Mouse (Mus musculus): ENCODE data around the gene Lrrc19. TPM values are rescaled to one million over a fixed set of nuclear protein-coding genes. Genes with fewer than 3 reads are reported as not detected.
"Not testable (repeated sequence)": the region's sequence is repeated elsewhere in the genome, so short reads cannot be mapped to it uniquely, and the experiment has no call there.

The Lrrc19 gene
- polyA plus RNA-seq, 1 experiment: not detected

DNA sequence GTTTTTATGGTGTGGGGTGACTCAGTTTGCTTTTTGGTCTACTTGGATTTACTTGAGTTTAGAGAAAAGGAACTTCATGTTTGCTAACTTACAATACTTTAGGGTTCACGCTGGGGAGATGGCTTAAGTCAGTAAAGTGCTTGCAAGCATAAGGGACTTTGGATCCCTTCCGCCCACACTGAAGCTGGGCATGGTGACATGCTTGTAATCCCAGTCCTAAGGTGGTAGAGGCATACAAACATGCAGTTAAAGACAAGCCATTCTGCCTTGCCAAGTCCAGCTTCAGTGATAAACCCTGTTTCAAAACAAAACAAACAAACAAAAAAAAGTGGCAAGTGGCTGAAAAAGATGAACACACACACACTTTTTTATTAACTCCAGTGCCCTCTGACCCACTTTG is 31.2 kb upstream of the Lrrc19 start:
- WGBS: 93% methylated on average over 2 of the region's 2 CpGs
- no peak for DNase-seq (ENCODE audit: low read depth in 1 of 2, low spot score in 2 of 2)
- Histone ChIP-seq H3K4me3 (ENCODE audit: extremely low read depth, insufficient read depth, insufficient read length) (no peak overlapping the region), H3K4me1 (ENCODE audit: control insufficient read depth, insufficient read depth, insufficient read length) (no peaks in the 10 kb centered on the region), H3K36me3 (ENCODE audit: control insufficient read depth, insufficient read depth, low read length) (peaks cover 1% of the 10 kb centered on the region; the same call in 1 of the 2 replicates), H3K27ac (ENCODE audit: insufficient read depth, low read length) (no peak overlapping the region), H3K27me3 (ENCODE audit: control insufficient read depth, insufficient read depth, low read length) (no peaks in the 10 kb centered on the region)
- TF ChIP-seq POLR2A (IDR thresholded peaks at IDR 0.05; ENCODE audit: low read depth, low read length) (no peak), CTCF (IDR thresholded peaks at IDR 0.05; ENCODE audit: extremely low read depth, insufficient read depth, insufficient read length, insufficient replicate concordance) (no peak)

DNA sequence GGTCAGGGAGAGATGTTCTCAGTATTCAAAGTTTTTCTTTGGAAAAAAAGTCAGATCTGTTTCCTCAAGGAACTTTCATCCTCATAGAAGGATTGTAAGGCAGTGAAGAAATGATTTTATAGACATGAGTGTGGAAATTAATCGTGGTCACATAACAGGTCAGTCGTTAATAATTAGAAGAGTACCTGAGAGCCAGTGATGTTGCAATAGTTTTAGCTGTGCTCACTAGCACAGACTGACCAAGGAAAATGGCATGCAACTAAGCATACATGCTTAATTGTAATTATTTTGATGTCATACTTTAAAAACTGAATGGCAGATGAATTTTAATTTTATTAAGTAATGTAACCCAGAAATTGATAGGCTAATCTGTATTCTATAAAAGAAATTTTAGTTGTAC is 30.7 kb upstream of the Lrrc19 start:
- H3K27me3 ChIP-seq (ENCODE audit: control insufficient read depth, insufficient read depth, low read length): no peaks in the 10 kb centered on the region
- WGBS: 98% methylated on average over 2 of the region's 2 CpGs
- no peak overlapping the region for H3K4me3 ChIP-seq (ENCODE audit: extremely low read depth, insufficient read depth, insufficient read length)
- DNase-seq (ENCODE audit: low read depth in 1 of 2, low spot score in 2 of 2): no peak
- H3K36me3 ChIP-seq (ENCODE audit: control insufficient read depth, insufficient read depth, low read length): peaks cover 1% of the 10 kb centered on the region; the same call in 1 of the 2 replicates
- H3K4me1 ChIP-seq (ENCODE audit: control insufficient read depth, insufficient read depth, insufficient read length): no peaks in the 10 kb centered on the region
- H3K27ac ChIP-seq (ENCODE audit: insufficient read depth, low read length): no peak overlapping the region
- TF ChIP-seq POLR2A (IDR thresholded peaks at IDR 0.05; ENCODE audit: low read depth, low read length): no peak
- no peak for TF ChIP-seq CTCF (IDR thresholded peaks at IDR 0.05; ENCODE audit: extremely low read depth, insufficient read depth, insufficient read length, insufficient replicate concordance)

DNA sequence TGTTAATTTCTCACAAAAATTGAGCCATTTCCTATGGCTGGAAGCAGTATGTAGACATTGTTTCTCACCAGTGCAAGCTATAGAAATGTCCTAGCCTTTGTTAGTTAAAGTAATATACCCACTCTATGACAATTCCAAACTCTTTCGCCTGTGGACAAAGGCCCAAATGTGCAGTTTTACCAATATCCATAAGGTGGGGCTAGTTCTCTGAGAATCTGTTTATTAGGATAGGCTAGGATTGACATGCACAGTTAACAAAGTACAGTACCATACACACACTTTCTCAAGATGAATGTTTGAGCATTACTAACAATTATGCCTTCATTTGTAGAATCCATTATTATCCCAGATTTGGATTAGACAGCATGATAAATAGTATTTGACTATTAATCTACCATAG is 19.8 kb upstream of the Lrrc19 start:
- no peak for TF ChIP-seq CTCF (IDR thresholded peaks at IDR 0.05; ENCODE audit: extremely low read depth, insufficient read depth, insufficient read length, insufficient replicate concordance)
- 47% methylated on average over 1 of the region's 1 CpGs for WGBS
- Histone ChIP-seq H3K36me3 (ENCODE audit: control insufficient read depth, insufficient read depth, low read length) (no peaks in the 10 kb centered on the region), H3K4me1 (ENCODE audit: control insufficient read depth, insufficient read depth, insufficient read length) (no peaks in the 10 kb centered on the region), H3K4me3 (ENCODE audit: extremely low read depth, insufficient read depth, insufficient read length) (no peak overlapping the region), H3K27me3 (ENCODE audit: control insufficient read depth, insufficient read depth, low read length) (no peaks in the 10 kb centered on the region), H3K27ac (ENCODE audit: insufficient read depth, low read length) (no peak overlapping the region)
- DNase-seq (ENCODE audit: low read depth in 1 of 2, low spot score in 2 of 2): no peak

DNA sequence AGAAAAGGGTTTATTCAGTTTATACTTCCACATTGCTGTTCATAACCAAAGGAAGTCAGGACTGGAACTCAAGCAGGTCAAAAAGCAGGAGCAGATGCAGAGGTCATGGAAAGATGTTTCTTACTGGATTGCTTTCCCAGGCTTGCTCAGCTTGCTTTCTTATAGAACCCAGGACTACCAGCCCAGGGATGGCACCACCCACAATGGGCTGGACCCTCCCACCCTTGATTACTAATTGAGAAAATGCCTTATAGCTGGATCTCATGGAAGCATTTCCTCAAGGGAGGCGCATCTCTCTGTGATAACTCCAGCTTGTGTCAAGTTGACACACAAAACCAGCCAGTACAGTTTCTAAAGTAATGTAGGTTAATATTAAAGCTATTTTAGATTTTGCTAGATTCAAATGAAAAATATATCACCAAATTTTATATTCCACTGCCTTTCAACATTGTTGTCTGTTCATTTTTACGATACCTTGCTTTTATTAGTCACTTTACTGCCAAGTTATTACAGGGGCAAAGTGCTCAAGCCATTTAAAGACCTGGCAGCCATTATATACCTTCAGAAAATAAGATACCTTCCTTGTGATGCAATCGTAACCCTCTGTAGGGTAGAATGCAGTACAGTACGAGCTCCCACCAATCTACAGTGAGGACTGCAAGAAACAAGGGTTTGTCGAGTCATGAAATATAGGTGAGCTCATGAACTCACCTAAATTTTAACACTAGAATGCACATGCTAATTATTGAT is 657 bp upstream of the Lrrc19 start:
- 91% methylated on average over 5 of the region's 5 CpGs for WGBS
- H3K4me1 ChIP-seq (ENCODE audit: control insufficient read depth, insufficient read depth, insufficient read length); H3K36me3 ChIP-seq (ENCODE audit: control insufficient read depth, insufficient read depth, low read length); H3K27me3 ChIP-seq (ENCODE audit: control insufficient read depth, insufficient read depth, low read length); H3K27ac ChIP-seq (ENCODE audit: insufficient read depth, low read length); H3K4me3 ChIP-seq (ENCODE audit: extremely low read depth, insufficient read depth, insufficient read length); DNase-seq (ENCODE audit: low read depth in 1 of 2, low spot score in 2 of 2): not testable (repeated sequence)

DNA sequence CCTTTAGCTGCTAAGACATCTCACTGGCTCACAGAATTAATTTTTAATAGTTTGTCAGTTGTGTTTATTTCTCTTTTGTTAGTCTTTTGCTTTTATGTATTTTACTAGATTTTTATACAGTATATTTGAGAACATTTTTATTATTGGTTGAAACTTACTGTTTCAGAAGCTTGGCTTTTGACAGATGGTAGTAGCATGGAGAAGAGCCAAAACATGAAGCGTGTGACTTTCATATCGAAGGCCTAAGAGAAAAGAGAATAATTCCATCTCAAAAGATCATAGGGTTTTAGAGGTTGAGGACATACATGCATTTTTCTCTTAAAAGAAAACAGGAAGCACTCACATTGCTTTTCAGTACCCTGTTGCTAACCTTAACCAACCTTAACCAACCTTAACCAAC is 6.8 kb downstream of the Lrrc19 start:
- H3K4me1 ChIP-seq (ENCODE audit: control insufficient read depth, insufficient read depth, insufficient read length): no peaks in the 10 kb centered on the region
- H3K27ac ChIP-seq (ENCODE audit: insufficient read depth, low read length): no peak overlapping the region
- TF ChIP-seq CTCF (IDR thresholded peaks at IDR 0.05; ENCODE audit: extremely low read depth, insufficient read depth, insufficient read length, insufficient replicate concordance): no peak
- TF ChIP-seq POLR2A (IDR thresholded peaks at IDR 0.05; ENCODE audit: low read depth, low read length): no peak
- no peak overlapping the region for H3K4me3 ChIP-seq (ENCODE audit: extremely low read depth, insufficient read depth, insufficient read length)
- H3K27me3 ChIP-seq (ENCODE audit: control insufficient read depth, insufficient read depth, low read length): no peaks in the 10 kb centered on the region
- WGBS: 93% methylated on average over 2 of the region's 2 CpGs
- DNase-seq (ENCODE audit: low read depth in 1 of 2, low spot score in 2 of 2): no peak
- no peaks in the 10 kb centered on the region for H3K36me3 ChIP-seq (ENCODE audit: control insufficient read depth, insufficient read depth, low read length)

DNA sequence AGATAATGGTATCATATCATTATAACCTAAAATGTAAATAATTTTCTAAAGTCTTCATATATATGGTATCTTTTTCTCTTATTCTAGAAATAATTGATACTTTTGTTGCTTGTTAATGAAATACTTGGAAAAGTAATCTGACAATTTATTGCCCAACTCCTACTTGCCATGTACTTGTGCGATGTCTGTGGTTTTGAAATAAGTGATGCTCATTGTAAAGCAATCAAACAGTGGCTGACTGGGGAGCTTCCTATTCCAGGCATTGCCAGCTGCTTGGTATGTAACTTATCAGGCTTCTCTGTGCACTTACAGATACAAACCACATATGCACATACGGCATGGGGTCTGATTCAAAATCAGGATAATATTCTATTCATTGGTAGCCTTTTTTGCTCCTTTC is 29.9 kb downstream of the Lrrc19 start:
- Histone ChIP-seq H3K4me1 (ENCODE audit: control insufficient read depth, insufficient read depth, insufficient read length) (no peaks in the 10 kb centered on the region), H3K36me3 (ENCODE audit: control insufficient read depth, insufficient read depth, low read length) (no peaks in the 10 kb centered on the region), H3K27ac (ENCODE audit: insufficient read depth, low read length) (no peak overlapping the region), H3K27me3 (ENCODE audit: control insufficient read depth, insufficient read depth, low read length) (no peaks in the 10 kb centered on the region), H3K4me3 (ENCODE audit: extremely low read depth, insufficient read depth, insufficient read length) (no peak overlapping the region)
- DNase-seq (ENCODE audit: low read depth in 1 of 2, low spot score in 2 of 2): no peak
- TF ChIP-seq POLR2A (IDR thresholded peaks at IDR 0.05; ENCODE audit: low read depth, low read length) (no peak), CTCF (IDR thresholded peaks at IDR 0.05; ENCODE audit: extremely low read depth, insufficient read depth, insufficient read length, insufficient replicate concordance) (no peak)
- WGBS: 93% methylated on average over 2 of the region's 2 CpGs

DNA sequence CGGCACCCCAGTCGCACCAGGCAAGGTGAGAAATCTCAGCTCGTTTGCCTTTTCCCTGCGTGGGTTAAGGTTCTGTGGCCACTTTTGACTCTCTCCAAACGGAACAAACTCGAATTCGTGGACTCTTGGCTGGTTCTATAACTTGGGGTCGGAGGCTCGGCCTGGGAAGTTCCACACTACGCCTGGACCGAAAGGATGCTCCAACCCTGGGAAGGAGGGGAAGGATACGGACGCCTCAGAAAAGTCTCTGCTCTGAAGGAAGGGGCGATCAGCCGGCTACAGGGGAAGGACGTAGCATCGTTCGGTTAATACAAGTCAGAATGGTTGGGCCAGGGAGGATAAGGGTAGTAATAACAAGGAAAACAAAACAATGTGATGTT is 35.3 kb downstream of the Lrrc19 start:
- no peak overlapping the region for H3K27ac ChIP-seq (ENCODE audit: insufficient read depth, low read length)
- TF ChIP-seq POLR2A (IDR thresholded peaks at IDR 0.05; ENCODE audit: low read depth, low read length) (no peak), CTCF (IDR thresholded peaks at IDR 0.05; ENCODE audit: extremely low read depth, insufficient read depth, insufficient read length, insufficient replicate concordance) (no peak)

More for the DNA sequence above, 35.3 kb downstream of the Lrrc19 start:
- peak overlapping the region; percentile 58 for H3K4me3 ChIP-seq (ENCODE audit: extremely low read depth, insufficient read depth, insufficient read length)
- H3K27me3 ChIP-seq (ENCODE audit: control insufficient read depth, insufficient read depth, low read length): no peaks in the 10 kb centered on the region
- WGBS: 2% methylated on average over 18 of the region's 18 CpGs
- H3K4me1 ChIP-seq (ENCODE audit: control insufficient read depth, insufficient read depth, insufficient read length): no peaks in the 10 kb centered on the region
- DNase-seq (ENCODE audit: low read depth in 1 of 2, low spot score in 2 of 2): peak in 1 of 2 experiments; percentile 4
- H3K36me3 ChIP-seq (ENCODE audit: control insufficient read depth, insufficient read depth, low read length): no peaks in the 10 kb centered on the region

Data from spleen, adult 2 months (tissue).